Mouse (Mus musculus): ENCODE results near the gene 4931406C07Rik. TPM values are rescaled to one million over a fixed set of nuclear protein-coding genes. Genes with fewer than 3 reads are reported as not detected.

The 4931406C07Rik gene
- polyA plus RNA-seq, 1 experiment from 2014 or later = 12.2 TPM

DNA sequence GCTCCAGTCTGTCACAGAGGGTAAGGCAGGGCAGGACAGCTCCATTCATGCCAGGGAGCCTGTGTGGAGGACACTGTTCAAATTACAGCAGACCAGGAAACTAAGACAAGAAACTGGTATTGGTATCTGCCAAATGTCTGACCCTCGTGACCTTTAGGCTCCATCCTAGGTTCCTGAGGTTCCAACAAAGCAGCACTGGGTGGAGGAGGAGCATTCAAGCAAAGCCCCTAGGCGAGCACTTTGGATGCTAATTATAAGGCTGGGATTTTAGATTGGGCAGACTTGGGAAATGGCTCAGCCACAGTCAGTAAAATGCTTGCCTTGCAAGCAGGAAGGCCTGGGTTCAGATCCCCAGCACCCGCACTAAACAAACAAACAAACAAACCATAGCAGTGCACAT, 70.3 kb downstream of the 4931406C07Rik start:
- ATAC-seq (ENCODE audit: low FRiP score) = no peak
- 77% methylated on average over 3 of the region's 3 CpGs for WGBS

GRCm38 (mm10) chr9:15233604-15234003, 72.6 kb downstream of the 4931406C07Rik start:
- H3K27ac ChIP-seq = no peak overlapping the region
- peaks cover 5% of the 10 kb centered on the region; the same call in 1 of the 2 replicates for H3K4me1 ChIP-seq (replicated peaks; ENCODE audit: control insufficient read depth, insufficient read depth, low read length)
- H3K4me3 ChIP-seq (replicated peaks; ENCODE audit: low read length) = no peak overlapping the region
- H3K9me3 ChIP-seq (ENCODE audit: control insufficient read depth, low read length) = no peaks in the 10 kb centered on the region
- no peaks in the 10 kb centered on the region for H3K36me3 ChIP-seq (replicated peaks; ENCODE audit: control insufficient read depth, insufficient read depth)
- no peak overlapping the region for H3K4me2 ChIP-seq (replicated peaks)
- no peaks in the 10 kb centered on the region for H3K27me3 ChIP-seq (ENCODE audit: control insufficient read depth, insufficient read depth, low read length)
- H3K9ac ChIP-seq = no peak overlapping the region
- ATAC-seq (ENCODE audit: low FRiP score) (no peak), DNase-seq (ENCODE audit: low spot score) (no peak)
- WGBS = 87% methylated on average over 1 of the region's 1 CpGs

More for the DNA sequence above, 70.3 kb downstream of the 4931406C07Rik start:
- Histone ChIP-seq H3K27me3 (ENCODE audit: control insufficient read depth, insufficient read depth, low read length) (no peaks in the 10 kb centered on the region), H3K4me3 (replicated peaks; ENCODE audit: low read length) (no peak overlapping the region), H3K9me3 (ENCODE audit: control insufficient read depth, low read length) (no peaks in the 10 kb centered on the region), H3K27ac (no peak overlapping the region), H3K36me3 (replicated peaks; ENCODE audit: control insufficient read depth, insufficient read depth) (no peaks in the 10 kb centered on the region), H3K4me1 (replicated peaks; ENCODE audit: control insufficient read depth, insufficient read depth, low read length) (peaks cover 14% of the 10 kb centered on the region), H3K9ac (no peak overlapping the region), H3K4me2 (replicated peaks) (no peak overlapping the region)
- no peak for DNase-seq (ENCODE audit: low spot score)

Small RNA genes lying within 50 kb of the gene (microRNA-seq; reads per million reads assigned to microRNA genes)
- gene Gm49349 (not detected), gene mmu-mir-7650 (not detected)

Other genes starting within 250 kb of the 4931406C07Rik start
- gene Hephl1, start 194.3 kb downstream of the 4931406C07Rik start, polyA plus RNA-seq (2014; fragmentation: Nextera tagmentation; extraction: Ambion mirVana) = not detected in 2 replicates
- 30.5 and 35.9 TPM in 2 replicates for gene Vstm5, start 67.4 kb downstream of the 4931406C07Rik start, polyA plus RNA-seq (2014; fragmentation: Nextera tagmentation; extraction: Ambion mirVana)
- 33.0 and 40.2 TPM in 2 replicates for gene Med17, start 26.5 kb downstream of the 4931406C07Rik start, polyA plus RNA-seq (2014; fragmentation: Nextera tagmentation; extraction: Ambion mirVana)
- 41.3 and 43.1 TPM in 2 replicates for gene Taf1d, start 234 bp downstream of the 4931406C07Rik start, polyA plus RNA-seq (2014; fragmentation: Nextera tagmentation; extraction: Ambion mirVana)
- 16.1 and 16.4 TPM in 2 replicates for gene Cep295, start 51.3 kb upstream of the 4931406C07Rik start, polyA plus RNA-seq (2014; fragmentation: Nextera tagmentation; extraction: Ambion mirVana)
- 1.1 and 2.2 TPM in 2 replicates for gene Smco4, start 187.0 kb upstream of the 4931406C07Rik start, polyA plus RNA-seq (2014; fragmentation: Nextera tagmentation; extraction: Ambion mirVana)